Mouse (Mus musculus): ENCODE data around the gene Tmem243. TPM values are rescaled to one million over a fixed set of nuclear protein-coding genes. Genes with fewer than 3 reads are reported as not detected.

The Tmem243 gene
- polyA plus RNA-seq, 1 experiment from 2014 or later = 19.3 TPM

GRCm38 (mm10) chr5:9086924-9087719 lies 13.3 kb upstream of the Tmem243 start:
- no peaks in the 10 kb centered on the region for H3K4me1 ChIP-seq
- H3K9me3 ChIP-seq = no peaks in the 10 kb centered on the region
- no peak overlapping the region for H3K27ac ChIP-seq (replicated peaks)
- no peak overlapping the region for H3K4me3 ChIP-seq
- no peaks in the 10 kb centered on the region for H3K27me3 ChIP-seq (replicated peaks; ENCODE audit: low read depth, poor library complexity, severe bottlenecking)
- WGBS = 80% methylated on average over 3 of the region's 3 CpGs
- no peaks in the 10 kb centered on the region for H3K36me3 ChIP-seq (replicated peaks)
- no peak for DNase-seq (ENCODE audit: low spot score)

GRCm38 (mm10) chr5:9090493-9091106 lies 9.9 kb upstream of the Tmem243 start:
- DNase-seq (ENCODE audit: low spot score) = no peak
- Histone ChIP-seq H3K36me3 (replicated peaks) (no peaks in the 10 kb centered on the region), H3K27me3 (replicated peaks; ENCODE audit: low read depth, poor library complexity, severe bottlenecking) (no peaks in the 10 kb centered on the region), H3K4me1 (no peaks in the 10 kb centered on the region), H3K4me3 (no peak overlapping the region), H3K27ac (replicated peaks) (no peak overlapping the region), H3K9me3 (no peaks in the 10 kb centered on the region)
- WGBS = 80% methylated on average over 6 of the region's 6 CpGs

- Histone ChIP-seq H3K4me1 (no peaks in the 10 kb centered on the region), H3K4me3 (no peak overlapping the region), H3K27me3 (replicated peaks; ENCODE audit: low read depth, poor library complexity, severe bottlenecking) (no peaks in the 10 kb centered on the region), H3K9me3 (peaks cover 7% of the 10 kb centered on the region; the same call in 1 of the 2 replicates), H3K36me3 (replicated peaks) (no peaks in the 10 kb centered on the region), H3K27ac (replicated peaks) (no peak overlapping the region)
- 100% methylated on average over 1 of the region's 1 CpGs for WGBS
- DNase-seq (ENCODE audit: low spot score) = no peak
These were observed 7.8 kb upstream of the Tmem243 start for GRCm38 (mm10) chr5:9092716-9093115.

GRCm38 (mm10) chr5:9093490-9093889 lies 7.0 kb upstream of the Tmem243 start:
- H3K27ac ChIP-seq (replicated peaks) = no peak overlapping the region
- H3K9me3 ChIP-seq = peaks cover 7% of the 10 kb centered on the region; the same call in 1 of the 2 replicates
- H3K4me3 ChIP-seq = no peak overlapping the region
- no peak for DNase-seq (ENCODE audit: low spot score)
- WGBS = 86% methylated on average over 4 of the region's 4 CpGs
- H3K36me3 ChIP-seq (replicated peaks) = no peaks in the 10 kb centered on the region
- no peaks in the 10 kb centered on the region for H3K27me3 ChIP-seq (replicated peaks; ENCODE audit: low read depth, poor library complexity, severe bottlenecking)
- no peaks in the 10 kb centered on the region for H3K4me1 ChIP-seq

- DNase-seq (ENCODE audit: low spot score) = peak; percentile 73
- no peaks in the 10 kb centered on the region for H3K36me3 ChIP-seq (replicated peaks)
- peak overlapping the region; percentile 86 for H3K4me3 ChIP-seq
- H3K27me3 ChIP-seq (replicated peaks; ENCODE audit: low read depth, poor library complexity, severe bottlenecking) = peaks cover 22% of the 10 kb centered on the region
- H3K9me3 ChIP-seq = peaks cover 5% of the 10 kb centered on the region; the same call in 1 of the 2 replicates
- H3K4me1 ChIP-seq = peaks cover 14% of the 10 kb centered on the region
- H3K27ac ChIP-seq (replicated peaks) = peak overlapping the region; percentile 86
- under 1% methylated on average over 73 of the region's 83 CpGs for WGBS
These were observed 657 bp downstream of the Tmem243 start for GRCm38 (mm10) chr5:9100849-9101801.

- 96% methylated on average over 2 of the region's 2 CpGs for WGBS
- H3K36me3 ChIP-seq (replicated peaks) = no peaks in the 10 kb centered on the region
- peaks cover 22% of the 10 kb centered on the region for H3K27me3 ChIP-seq (replicated peaks; ENCODE audit: low read depth, poor library complexity, severe bottlenecking)
- H3K4me1 ChIP-seq = peaks cover 21% of the 10 kb centered on the region
- no peaks in the 10 kb centered on the region for H3K9me3 ChIP-seq
- DNase-seq (ENCODE audit: low spot score) = no peak
- no peak overlapping the region for H3K4me3 ChIP-seq
- H3K27ac ChIP-seq (replicated peaks) = no peak overlapping the region
These were observed 2.2 kb downstream of the Tmem243 start for GRCm38 (mm10) chr5:9102696-9103095.

- DNase-seq (ENCODE audit: low spot score) = no peak
- Histone ChIP-seq H3K4me3 (no peak overlapping the region), H3K27me3 (replicated peaks; ENCODE audit: low read depth, poor library complexity, severe bottlenecking) (peaks cover 19% of the 10 kb centered on the region), H3K36me3 (replicated peaks) (no peaks in the 10 kb centered on the region), H3K4me1 (peaks cover 21% of the 10 kb centered on the region), H3K27ac (replicated peaks) (no peak overlapping the region), H3K9me3 (no peaks in the 10 kb centered on the region)
- 90% methylated on average over 8 of the region's 8 CpGs for WGBS
These were observed 3.5 kb downstream of the Tmem243 start for GRCm38 (mm10) chr5:9103958-9104357.

- 80% methylated on average over 6 of the region's 6 CpGs for WGBS
- Histone ChIP-seq H3K27me3 (replicated peaks; ENCODE audit: low read depth, poor library complexity, severe bottlenecking) (peaks cover 9% of the 10 kb centered on the region), H3K4me1 (peaks cover 9% of the 10 kb centered on the region), H3K4me3 (no peak overlapping the region), H3K27ac (replicated peaks) (no peak overlapping the region), H3K36me3 (replicated peaks) (no peaks in the 10 kb centered on the region), H3K9me3 (no peaks in the 10 kb centered on the region)
- no peak for DNase-seq (ENCODE audit: low spot score)
These were observed 6.3 kb downstream of the Tmem243 start for GRCm38 (mm10) chr5:9106806-9107205.

GRCm38 (mm10) chr5:9107296-9108089 lies 7.0 kb downstream of the Tmem243 start:
- DNase-seq (ENCODE audit: low spot score) = no peak
- 83% methylated on average over 8 of the region's 8 CpGs for WGBS
- Histone ChIP-seq H3K27me3 (replicated peaks; ENCODE audit: low read depth, poor library complexity, severe bottlenecking) (peaks cover 2% of the 10 kb centered on the region), H3K9me3 (no peaks in the 10 kb centered on the region), H3K36me3 (replicated peaks) (no peaks in the 10 kb centered on the region), H3K27ac (replicated peaks) (no peak overlapping the region), H3K4me1 (peaks cover 7% of the 10 kb centered on the region), H3K4me3 (no peak overlapping the region)

- Histone ChIP-seq H3K4me1 (peaks cover 7% of the 10 kb centered on the region), H3K27ac (replicated peaks) (no peak overlapping the region), H3K9me3 (no peaks in the 10 kb centered on the region), H3K36me3 (replicated peaks) (no peaks in the 10 kb centered on the region), H3K27me3 (replicated peaks; ENCODE audit: low read depth, poor library complexity, severe bottlenecking) (no peaks in the 10 kb centered on the region), H3K4me3 (no peak overlapping the region)
- WGBS = 91% methylated on average over 5 of the region's 5 CpGs
- no peak for DNase-seq (ENCODE audit: low spot score)
These were observed 8.0 kb downstream of the Tmem243 start for GRCm38 (mm10) chr5:9108490-9108889.

GRCm38 (mm10) chr5:9109582-9109981 lies 9.1 kb downstream of the Tmem243 start:
- H3K27ac ChIP-seq (replicated peaks) = no peak overlapping the region
- no peak overlapping the region for H3K4me3 ChIP-seq
- H3K27me3 ChIP-seq (replicated peaks; ENCODE audit: low read depth, poor library complexity, severe bottlenecking) = no peaks in the 10 kb centered on the region
- DNase-seq (ENCODE audit: low spot score) = no peak
- no peaks in the 10 kb centered on the region for H3K9me3 ChIP-seq
- peaks cover 7% of the 10 kb centered on the region for H3K4me1 ChIP-seq
- no peaks in the 10 kb centered on the region for H3K36me3 ChIP-seq (replicated peaks)

GRCm38 (mm10) chr5:9111285-9111684 lies 10.8 kb downstream of the Tmem243 start:
- no peak for DNase-seq (ENCODE audit: low spot score)
- peaks cover 7% of the 10 kb centered on the region for H3K4me1 ChIP-seq
- no peaks in the 10 kb centered on the region for H3K27me3 ChIP-seq (replicated peaks; ENCODE audit: low read depth, poor library complexity, severe bottlenecking)
- 56% methylated on average over 2 of the region's 2 CpGs for WGBS
- peaks cover 7% of the 10 kb centered on the region; the same call in 1 of the 2 replicates for H3K36me3 ChIP-seq (replicated peaks)
- H3K4me3 ChIP-seq = no peak overlapping the region
- H3K27ac ChIP-seq (replicated peaks) = no peak overlapping the region
- H3K9me3 ChIP-seq = no peaks in the 10 kb centered on the region
